8 mouse cellular contexts compared by ENCODE assay signal in the genomic region with DNA sequence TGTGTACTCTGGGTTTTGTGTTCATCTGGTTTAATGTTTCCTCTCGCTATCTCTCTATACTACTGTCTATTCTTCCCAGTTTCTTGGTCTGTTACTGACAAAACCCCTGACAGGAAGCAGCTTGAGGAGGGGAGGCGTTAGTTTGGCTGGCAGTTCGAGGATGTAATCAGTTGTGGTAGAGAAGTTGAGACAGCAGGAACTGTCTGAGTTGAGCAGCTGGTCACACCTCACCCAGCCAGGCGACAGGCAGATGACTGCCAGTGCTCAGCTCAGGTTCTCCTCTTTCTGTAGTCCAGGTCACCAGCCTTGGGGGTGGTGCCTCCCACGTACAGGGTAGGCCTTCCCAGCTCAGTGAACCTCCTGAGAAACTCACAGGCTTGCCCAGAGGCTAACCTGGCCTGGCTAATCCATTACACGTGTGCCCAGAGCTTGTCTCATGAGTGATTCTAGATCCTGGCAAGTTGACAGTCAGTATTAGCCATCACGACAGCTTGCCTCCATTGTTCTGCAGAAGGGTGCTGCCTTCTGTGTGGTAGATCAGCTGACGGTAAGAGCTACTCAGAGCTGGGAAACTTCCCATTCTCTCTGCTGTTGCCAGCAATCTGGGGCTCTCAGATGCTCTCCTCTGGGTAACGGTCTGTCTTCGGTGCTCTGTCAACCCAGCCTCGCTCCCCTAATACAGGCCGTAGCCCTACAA. TPM values are rescaled to one million over a fixed set of nuclear protein-coding genes. Genes with fewer than 3 reads are reported as not detected.
A peak's percentile ranks its signal among the peaks of the same experiment; 100 is the strongest.
DNase-seq lines count a peak whose midpoint lies in the region; ATAC-seq and TF ChIP-seq lines count a peak whose summit lies in the region.
"Had no signal": no experiment of that assay in that cellular context is flagged by ENCODE, and none has a peak within 500 bp of the region (broad histone marks: within the 10 kb centered on the region; RNA-seq: fewer than 3 reads in every experiment).

No protein-coding gene starts in this region.

- H3K9me3 ChIP-seq in intestine, postnatal 0 days (ENCODE audit: control insufficient read depth), result no peaks in the 10 kb centered on the region

- no peak overlapping the region; the same call in 1 of the 2 replicates for H3K27ac ChIP-seq in intestine, postnatal 0 days (ENCODE audit: low read depth, low read length)

- no peak for TF ChIP-seq CTCF in intestine, postnatal 0 days (IDR thresholded peaks at IDR 0.05; ENCODE audit: low read depth)

- peak; percentile 85 for ATAC-seq in megakaryocyte, adult 5-6 weeks (ENCODE audit: poor library complexity, severe bottlenecking)
- no peak for ATAC-seq in intestine, postnatal 0 days

- 83% methylated on average over 12 of the region's 12 CpGs for WGBS in intestine, postnatal 0 days

- H3K36me3 ChIP-seq in intestine, postnatal 0 days (ENCODE audit: control insufficient read depth, insufficient read depth), result peaks cover 68% of the 10 kb centered on the region

- H3K9ac ChIP-seq in intestine, postnatal 0 days (ENCODE audit: low read depth, low read length), result no peak overlapping the region

- H3K4me1 ChIP-seq in intestine, postnatal 0 days (replicated peaks; ENCODE audit: control insufficient read depth, insufficient read depth, low read length), result no peaks in the 10 kb centered on the region

- peak; percentile 24 for DNase-seq in 3T3-L1 (ENCODE audit: low read depth, low spot score)
- DNase-seq in CD4-positive, CD25-positive, alpha-beta regulatory T cell, adult 2 months (ENCODE audit: low read depth, low spot score), result peak; percentile 8
- DNase-seq in layer of hippocampus, adult 11-12 months (ENCODE audit: low spot score), result peak; percentile 79
- no peak for DNase-seq in spleen, postnatal 4 days (ENCODE audit: low spot score in 2 of 2)
- no peak for DNase-seq in retina, postnatal 1 day
- DNase-seq: lung, postnatal 14 days had no signal

- H3K27me3 ChIP-seq in intestine, postnatal 0 days (replicated peaks; ENCODE audit: control insufficient read depth, insufficient read depth, low read length), result no peaks in the 10 kb centered on the region

- H3K4me2 ChIP-seq in intestine, postnatal 0 days (replicated peaks; ENCODE audit: low read depth), result no peak overlapping the region

- no peak overlapping the region for H3K4me3 ChIP-seq in intestine, postnatal 0 days (ENCODE audit: low read depth, low read length)

RNA-seq across cellular contexts. Expression of gene Ccdc93, which starts 47.6 kb away (rescaled TPM):
- 9.4 and 11.5 TPM in 2 replicates for total RNA-seq in megakaryocyte, adult 5-6 weeks (2015)
- 18.9 and 19.3 TPM in 2 replicates for total RNA-seq in megakaryocyte, adult 5-6 weeks (2017)
- 8.2 and 10.1 TPM in 2 replicates for polyA plus RNA-seq in intestine, postnatal 0 days (2015; fragmentation: Nextera tagmentation; extraction: Ambion mirVana)

RNA-seq across cellular contexts. Expression of gene Htr5b, which starts 49.8 kb away (rescaled TPM):
- total RNA-seq in megakaryocyte, adult 5-6 weeks (2015), result not detected in 2 replicates
- total RNA-seq in megakaryocyte, adult 5-6 weeks (2017), result not detected in 2 replicates
- polyA plus RNA-seq in intestine, postnatal 0 days (2015; fragmentation: Nextera tagmentation; extraction: Ambion mirVana), result not detected in 2 replicates

Comparison
In these comparisons a context has a peak if more than half of its experiments do, and no peak if none do; other contexts are left out.
1. DNase-seq: peak in 3T3-L1 (single experiment), CD4-positive, CD25-positive, alpha-beta regulatory T cell, adult 2 months (single experiment) and layer of hippocampus, adult 11-12 months (single experiment); none in spleen, postnatal 4 days (0 of 2) and retina, postnatal 1 day (single experiment).